Mouse (Mus musculus) ovary, postnatal 14 days (tissue): Measurements from ENCODE around the gene Tecr.
A peak's percentile ranks its signal among the peaks of the same experiment; 100 is the strongest.

Experiments
- DNase-seq: peaks from one replicate; pipeline ENCODE4 v3.0.0; 2022; ENCODE audit warnings: low spot score

Gene Tecr

DNA sequence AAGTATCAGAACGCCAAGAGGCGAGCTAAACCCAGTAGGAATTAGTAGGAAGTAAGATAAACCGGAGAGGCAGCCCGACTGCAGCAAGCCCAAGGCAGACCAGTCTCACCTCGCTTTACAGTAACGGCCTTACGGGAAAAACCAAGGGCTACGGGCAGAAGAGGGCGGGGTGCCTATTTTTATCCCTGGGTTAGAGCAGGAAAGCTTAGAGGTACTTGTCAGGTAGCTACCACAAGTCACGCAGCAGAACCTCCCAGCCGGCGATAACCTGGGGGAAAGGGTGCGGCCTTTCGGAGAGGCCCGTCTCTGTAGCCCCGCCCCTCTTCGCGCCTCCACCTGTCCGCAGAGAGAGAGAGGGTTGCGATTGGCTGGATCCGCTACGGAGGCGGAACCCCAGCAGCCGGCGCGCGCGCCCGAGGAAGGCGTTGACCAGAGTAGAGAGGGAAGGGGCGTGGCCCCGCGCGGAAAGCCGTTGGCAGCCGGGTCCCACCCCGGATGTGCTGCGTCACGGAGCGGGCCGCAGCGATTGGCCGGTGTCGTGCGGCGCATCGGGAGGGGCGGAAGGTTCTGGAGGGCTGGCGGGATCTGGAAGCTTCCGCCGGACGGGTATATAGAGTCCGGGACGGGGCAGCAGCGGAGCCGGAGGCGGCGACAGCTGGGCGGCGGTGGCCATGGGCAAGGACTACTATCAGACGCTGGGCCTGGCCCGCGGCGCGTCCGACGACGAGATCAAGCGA is at the start of gene Tecr, which contains the start of gene Dnajb1:
Tecr (minus strand) TSS at position 311 of the 737 bp plus-strand sequence.
Dnajb1 (plus strand) TSS at position 533 of the 737 bp plus-strand sequence.
- peak; percentile 98 for DNase-seq

GRCm38 (mm10) chr8:83656484-83657246 is 48.9 kb upstream of the Tecr start:
- no peak for DNase-seq

GRCm38 (mm10) chr8:83656043-83656442 is 48.3 kb upstream of the Tecr start:
- no peak for DNase-seq

GRCm38 (mm10) chr8:83654725-83655124 is 47.0 kb upstream of the Tecr start:
- DNase-seq, result no peak

DNA sequence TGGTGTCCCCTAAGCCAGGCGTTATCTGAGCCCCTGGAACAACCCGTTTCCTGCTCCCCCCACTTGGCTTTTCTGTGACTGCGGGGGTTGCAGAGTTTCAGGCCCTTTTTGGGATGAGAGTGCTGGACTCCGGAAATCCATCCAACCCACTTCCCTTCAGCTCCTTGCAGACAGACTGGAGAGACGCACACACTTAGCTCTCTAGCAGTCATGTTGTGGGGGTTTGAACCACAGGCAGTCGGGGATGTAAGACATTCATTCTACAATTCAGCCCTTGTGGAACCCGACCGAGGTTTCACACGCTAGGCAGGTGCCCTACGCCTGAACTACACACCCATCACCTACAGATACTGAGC is 45.9 kb upstream of the Tecr start:
- DNase-seq, result no peak

- no peak for DNase-seq
Measured at GRCm38 (mm10) chr8:83652744-83653661, 45.2 kb upstream of the Tecr start.

GRCm38 (mm10) chr8:83652030-83652743 is 44.4 kb upstream of the Tecr start, which contains the start of gene Gipc1:
Gene Gipc1, plus strand, starts transcription at chr8:83652677.
- DNase-seq, result peak; percentile 92

DNA sequence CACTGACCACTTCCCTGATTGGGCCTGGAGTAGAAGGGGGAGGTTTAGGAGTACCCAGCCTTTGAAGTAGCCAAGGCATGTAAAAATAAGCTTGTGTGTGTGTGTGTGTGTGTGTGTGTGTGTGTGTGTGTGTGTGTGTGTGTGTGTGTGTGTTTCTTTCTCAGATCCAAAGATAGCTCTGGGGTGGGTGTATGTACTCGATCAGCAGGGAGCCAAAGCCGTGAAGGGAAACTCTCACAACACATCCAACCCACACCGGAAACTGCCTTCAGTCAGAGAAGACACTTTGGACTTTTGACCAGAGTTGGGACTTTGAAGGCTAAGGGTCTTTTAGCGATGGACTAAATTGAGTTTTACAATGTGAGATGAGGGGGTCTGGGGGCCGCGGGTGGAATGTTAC is 41.9 kb upstream of the Tecr start:
- no peak for DNase-seq

DNA sequence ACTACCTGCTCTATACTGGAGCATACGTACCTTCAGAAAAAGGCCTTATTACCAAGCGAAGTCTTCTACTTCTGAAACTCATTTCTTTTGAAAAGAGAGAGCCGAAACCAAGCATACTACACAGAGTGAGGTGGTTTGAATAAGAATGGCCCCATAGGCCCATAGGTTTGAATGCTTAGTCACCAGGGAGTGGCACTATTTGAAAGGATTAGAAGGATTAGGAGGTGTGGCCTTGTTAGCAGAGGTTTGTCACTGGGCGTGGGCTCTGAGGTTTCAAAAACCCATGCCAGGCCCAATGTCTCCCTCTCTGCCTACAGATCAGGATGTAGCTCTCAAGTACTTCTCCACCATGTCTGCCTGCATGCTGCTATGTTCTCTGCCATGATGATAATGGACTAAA is 40.3 kb upstream of the Tecr start:
- no peak for DNase-seq

DNA sequence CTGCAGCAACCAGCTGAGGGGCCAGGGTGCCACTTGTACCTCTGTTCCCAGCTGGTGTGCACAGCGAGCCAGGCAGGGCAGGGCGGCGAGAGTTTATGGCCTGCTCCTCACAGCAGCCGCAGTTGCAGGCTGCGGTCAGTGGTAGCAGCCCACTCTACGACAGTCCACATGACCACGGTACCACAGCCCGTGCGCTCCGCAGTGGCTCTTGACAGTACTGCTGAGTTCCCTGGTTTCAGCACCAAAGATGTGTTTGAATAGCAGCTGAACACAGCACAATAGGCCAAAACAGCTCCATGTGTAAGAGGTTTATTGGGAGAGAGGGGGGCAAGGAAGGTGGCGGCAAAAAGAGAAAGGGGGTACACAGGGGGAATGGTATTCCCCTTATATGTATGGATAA is 39.7 kb upstream of the Tecr start:
- DNase-seq, result no peak

DNA sequence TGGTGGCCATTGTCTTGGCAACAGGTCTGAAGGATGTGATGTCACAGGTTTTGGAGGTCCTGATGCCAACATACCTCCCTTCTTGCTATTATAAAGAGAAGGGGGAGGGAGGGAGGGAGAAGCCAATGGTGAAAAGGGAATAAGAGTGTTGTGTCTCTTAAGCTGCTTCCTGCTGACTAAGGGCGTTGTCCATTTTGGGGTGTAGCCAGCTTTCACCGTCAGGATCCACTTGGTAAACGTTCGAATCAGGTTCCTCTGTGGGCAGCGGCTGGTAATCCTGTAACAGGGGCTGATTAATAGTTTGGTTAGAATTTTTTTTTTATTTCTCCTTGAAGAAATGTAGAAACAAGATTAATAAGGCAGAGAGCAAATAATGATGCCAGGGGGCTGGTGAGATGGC is 31.9 kb upstream of the Tecr start:
- DNase-seq, result no peak

DNA sequence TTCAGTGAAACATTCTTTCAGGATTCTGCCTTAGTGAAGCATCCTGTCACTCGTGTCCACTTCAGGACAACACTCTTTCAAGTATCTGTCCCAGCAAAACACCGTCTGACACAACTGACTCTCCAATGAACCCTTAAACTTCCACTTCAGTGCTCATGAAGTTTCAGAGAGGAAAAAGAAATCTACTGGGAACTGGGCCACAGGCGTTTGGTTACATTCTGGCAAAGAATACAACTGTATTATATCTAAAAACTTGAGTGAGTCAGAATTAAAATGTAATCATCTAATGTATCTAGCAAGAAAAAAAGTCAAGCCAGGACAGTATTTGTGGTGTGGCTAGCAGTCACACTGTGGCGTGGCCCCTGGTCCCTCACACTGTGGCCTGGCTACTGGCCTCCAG is 31.1 kb upstream of the Tecr start:
- no peak for DNase-seq

DNA sequence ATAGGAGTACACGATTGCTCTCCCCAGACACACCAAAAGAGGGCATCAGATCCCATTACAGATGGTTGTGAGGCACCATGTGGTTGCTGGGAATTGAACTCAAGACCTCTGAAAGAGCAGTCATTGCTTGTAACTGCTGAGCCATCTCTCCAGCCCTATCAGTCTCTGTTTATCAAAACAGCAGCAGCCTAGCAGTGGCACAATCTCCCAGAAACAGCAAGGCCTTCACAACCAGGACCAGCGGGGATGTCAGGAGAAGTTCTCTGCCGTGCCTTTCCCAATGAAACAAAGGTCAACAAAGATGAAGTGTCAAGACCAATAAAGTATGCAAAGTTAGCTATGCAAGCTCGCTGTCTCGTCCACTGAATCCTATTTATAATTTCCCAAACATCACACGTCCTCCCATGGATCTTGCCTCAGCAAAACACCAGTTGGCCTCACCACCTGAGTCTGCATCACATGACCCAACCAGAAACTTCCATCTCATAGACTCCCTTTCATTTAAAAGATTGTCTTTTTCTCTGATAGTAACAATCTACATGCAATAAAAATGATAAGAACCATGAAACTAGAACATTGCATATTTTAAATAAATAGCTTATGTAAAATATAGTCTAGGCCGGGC is 24.4 kb upstream of the Tecr start:
- no peak for DNase-seq

DNA sequence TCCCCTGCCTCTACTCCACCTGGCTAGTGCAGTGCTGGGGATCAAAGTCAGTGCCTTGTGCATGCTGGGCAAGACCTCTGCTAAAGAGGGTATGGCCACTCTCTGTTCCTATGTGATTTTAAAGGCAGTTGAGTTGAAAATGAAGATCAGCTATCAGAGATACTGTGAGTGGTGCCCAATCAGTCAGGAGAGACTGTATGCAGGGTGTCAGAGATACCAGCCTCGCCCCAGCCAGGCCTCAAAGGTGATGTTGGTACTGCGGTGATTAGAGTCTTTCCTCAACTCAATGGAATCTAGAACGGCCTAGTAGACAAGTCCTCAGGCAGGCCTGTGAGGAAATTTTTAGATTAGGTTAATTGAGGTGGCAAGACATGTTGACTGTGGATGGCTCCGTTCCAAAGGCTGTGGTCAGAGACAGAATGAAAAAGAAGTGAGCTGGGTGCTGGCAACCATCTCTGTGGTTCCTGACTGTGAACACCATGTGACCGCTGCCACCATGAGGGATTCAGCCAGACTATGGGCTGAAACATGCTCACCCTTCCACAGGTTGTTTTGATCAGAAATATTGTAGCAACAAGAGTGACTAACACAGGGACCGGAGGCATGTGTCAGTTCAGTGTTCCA is 18.0 kb upstream of the Tecr start:
- DNase-seq, result no peak

DNA sequence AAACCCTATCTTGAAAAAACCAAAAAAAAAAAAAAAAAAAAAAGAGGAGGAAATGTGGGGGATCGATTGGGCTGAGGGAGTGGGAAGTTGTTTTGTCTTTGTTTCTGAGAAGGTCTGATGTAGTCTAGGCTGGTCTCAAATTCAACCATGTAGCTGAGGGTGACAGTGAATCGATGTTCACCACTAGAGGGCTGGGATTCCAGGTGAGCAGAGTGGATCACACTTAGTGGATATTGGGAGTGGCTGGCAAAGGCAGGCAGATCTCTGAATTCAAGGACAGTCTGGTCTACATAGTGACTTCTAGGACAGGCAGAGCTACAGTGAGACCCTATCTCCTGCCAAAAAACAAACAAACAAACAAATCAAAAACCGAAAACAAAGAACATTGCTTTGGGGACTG is 17.0 kb upstream of the Tecr start:
- DNase-seq, result no peak

- no peak for DNase-seq
Measured at GRCm38 (mm10) chr8:83623549-83623948, 15.8 kb upstream of the Tecr start.

DNA sequence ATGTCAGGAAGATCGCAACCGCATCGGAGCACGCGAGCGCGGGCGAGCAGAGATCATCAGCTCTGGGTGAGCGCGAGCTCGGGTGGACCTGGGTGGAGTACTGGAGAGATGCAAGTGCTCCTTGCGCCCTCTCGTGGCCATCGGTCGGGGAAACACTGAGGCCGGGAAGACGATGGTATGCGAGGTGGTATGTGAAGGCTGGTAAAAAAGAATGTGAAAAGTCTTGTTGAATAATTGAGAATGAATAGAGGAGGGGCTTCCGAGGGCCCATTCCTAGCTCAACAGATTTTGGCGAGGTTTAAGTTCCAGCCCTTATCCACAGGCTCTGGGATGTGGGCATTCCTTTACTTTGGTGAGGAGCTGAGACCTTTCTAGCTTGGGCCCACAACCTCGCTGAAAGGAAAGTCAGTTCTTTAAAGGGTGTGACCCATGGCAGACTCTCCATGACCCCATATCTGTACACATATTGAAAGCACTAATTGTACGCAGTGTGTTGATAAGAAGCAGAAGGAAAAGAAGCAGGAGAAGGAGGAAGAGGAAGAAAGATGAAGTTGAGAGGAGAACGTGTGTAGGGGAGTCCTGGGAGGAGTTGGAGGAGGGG is 14.7 kb upstream of the Tecr start:
- peak; percentile 69 for DNase-seq

DNA sequence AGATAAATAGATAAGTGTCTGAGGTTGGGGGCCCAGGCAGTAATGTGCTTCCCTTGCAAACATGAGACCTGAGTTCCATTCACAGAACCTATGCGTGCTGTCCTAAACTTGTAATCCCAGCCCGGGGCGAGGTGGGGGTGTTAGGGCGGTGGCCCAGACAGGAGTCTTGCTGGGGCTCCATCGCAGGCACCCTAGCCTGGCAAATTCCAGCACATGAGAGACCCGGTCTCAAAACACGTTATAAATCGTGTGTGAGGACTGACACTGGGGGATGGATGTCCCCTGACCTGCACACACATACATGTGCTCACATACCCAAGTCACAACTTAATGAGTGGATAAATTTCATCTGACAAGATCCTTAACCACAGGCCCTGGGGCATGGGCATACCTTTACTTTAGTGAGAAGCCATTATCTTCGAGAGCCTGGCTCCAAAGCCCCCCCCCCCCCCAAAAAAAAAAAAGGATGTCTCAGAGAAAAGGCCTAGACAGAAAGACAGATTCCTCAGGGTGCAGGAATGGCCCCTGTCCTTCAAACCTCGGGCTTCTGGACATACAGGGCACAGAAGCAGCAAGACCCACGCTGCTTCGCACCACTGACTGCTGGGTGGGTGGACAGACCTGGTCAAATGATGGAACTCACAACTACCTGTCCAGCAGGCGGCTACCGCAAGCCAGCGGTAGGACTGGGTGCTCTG is 14.1 kb upstream of the Tecr start:
- DNase-seq, result no peak

DNA sequence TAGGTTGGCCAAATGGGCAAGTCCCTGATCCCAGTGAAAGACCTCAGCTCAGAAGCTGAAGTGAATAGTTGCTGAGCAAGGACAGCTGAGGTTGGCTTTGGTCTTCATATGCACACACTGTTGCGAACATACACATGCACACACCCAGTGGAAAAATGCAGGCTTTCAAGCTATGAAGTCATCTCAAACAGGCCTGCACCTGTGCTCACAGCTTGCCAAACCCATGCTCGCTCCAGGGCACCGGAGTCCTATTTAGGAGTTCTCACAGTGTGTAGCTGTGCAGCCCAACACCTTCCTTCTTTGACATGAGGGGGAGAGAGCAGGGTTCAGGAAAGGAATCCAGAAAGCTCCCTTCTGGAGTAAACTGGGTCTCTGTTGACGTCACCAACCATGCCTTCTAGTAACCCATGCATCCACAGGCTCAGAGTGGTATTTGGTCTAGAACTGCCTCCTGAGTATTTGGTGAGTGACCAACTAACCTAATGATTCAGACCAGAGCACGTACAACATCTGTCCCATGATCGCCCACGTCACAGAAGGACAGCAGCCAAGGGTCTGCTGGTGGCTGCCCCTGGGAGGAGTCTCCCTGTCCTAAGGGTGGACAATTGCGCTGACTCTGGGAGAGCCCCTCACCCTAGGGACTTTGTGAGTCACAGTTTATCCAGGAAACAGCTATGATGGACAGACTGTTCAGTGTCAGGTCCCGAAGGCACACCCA is 12.0 kb upstream of the Tecr start:
- no peak for DNase-seq
